Mouse (Mus musculus) megakaryocyte, adult 5-6 weeks (primary cell): ENCODE measurements around the gene Whrn. TPM values are rescaled to one million over a fixed set of nuclear protein-coding genes. Genes with fewer than 3 reads are reported as not detected.

Experiments used
- ATAC-seq: 2 replicates; pipeline ENCODE4 v1.8.0; 2016; ENCODE audit warnings: mild to moderate bottlenecking, inconsistent platforms; ENCODE audit not compliant: poor library complexity, severe bottlenecking
- total RNA-seq, 2 experiments: library from RNA; stranded (forward) in 1 of 2; stranded (reverse) in 1 of 2; fragments of 153-499, 151-499 nt in 1 of 2; fragments of 221-1000, 200-1000 nt in 1 of 2; gene quantifications; 2 replicates each; pipeline versions ENCODE4 v1.2.3 to v1.2.4; 2015 to 2017

Gene Whrn
- total RNA-seq, 2 experiments from 2014 or later, result 0.07 to 0.45 TPM

DNA sequence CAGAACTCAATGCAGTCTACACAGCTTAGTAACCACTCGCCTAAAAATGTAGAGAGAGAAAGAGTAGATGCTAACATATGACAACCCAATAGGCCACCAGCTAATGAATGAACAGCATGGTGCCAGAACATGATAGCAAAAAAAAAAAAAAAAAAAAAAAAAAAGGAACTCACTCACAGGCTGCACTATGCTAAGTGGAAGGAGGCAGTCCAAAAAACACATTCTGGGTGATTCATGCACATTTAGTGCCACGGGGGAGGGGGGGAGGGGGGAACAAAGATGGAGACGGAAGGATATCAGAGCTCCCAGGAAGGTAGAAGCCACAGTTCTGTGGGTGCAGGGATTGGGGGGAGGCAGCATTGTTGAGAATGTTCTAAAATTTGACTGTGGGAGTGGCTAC is 43.2 kb downstream of the Whrn start:
- no peak for ATAC-seq

GRCm38 (mm10) chr4:63450551-63450950 is 45.2 kb downstream of the Whrn start:
- no peak for ATAC-seq

- ATAC-seq, result no peak
Measured at GRCm38 (mm10) chr4:63444362-63445066, 51.3 kb downstream of the Whrn start.

- ATAC-seq, result no peak
Measured at GRCm38 (mm10) chr4:63443101-63443500, 52.7 kb downstream of the Whrn start.

DNA sequence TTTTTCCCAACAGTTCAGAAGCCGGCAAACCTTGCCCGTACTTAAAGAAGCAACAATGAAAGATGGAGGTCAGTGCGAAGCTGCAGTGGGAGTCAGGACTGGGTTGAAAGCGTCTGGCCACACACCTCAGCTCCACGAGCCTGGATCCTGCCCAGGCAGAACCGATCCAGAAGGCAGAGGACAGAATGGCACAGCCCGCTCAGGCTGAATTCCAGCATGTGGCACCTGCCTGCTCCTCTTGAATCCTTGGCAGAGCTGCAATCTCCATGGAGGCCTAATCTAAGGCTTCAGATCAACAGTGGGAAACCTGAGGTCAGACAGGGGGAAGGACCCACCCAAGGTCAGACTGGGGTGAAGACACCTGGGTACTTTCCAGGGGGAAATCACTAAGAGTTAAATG is 54.2 kb downstream of the Whrn start:
- ATAC-seq, result no peak

DNA sequence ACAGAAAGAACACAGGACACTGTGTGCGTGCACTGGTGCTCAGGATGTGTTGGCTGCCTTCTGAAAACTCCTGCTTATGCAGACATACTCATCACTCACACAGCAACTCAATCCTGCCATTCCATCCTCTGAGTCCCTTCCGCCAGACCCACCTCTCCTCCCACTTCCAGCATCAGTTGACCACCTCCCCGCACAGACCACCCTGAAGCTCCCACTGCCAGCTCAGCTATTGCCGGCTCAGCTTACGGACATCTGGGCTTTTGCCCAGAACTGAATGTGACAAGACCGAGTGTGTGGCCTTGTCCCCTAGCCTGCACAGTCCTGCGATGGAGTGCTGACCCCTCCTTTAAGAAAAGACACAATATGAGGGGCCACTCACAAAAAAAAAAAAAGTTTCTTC is 55.5 kb downstream of the Whrn start:
- no peak for ATAC-seq

DNA sequence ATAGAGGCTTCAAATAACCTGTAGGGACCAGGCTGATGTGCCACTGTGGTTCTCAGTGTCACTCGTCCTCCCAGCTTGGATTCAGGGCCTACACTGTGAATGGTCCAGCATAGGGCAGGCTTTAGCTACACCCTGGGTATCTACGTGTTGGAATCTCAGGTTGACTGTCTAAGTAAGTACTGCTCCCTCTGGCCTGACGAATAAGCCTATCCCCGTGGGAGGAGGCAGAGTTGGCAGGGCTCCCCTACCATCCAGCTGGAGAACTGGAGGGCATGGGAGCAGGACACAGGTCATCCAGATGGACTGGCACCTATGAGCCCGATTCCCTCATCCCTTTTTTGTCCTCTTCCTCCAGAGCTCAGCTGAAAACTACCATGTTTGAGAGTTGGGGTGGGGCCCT is 57.8 kb downstream of the Whrn start:
- no peak for ATAC-seq

- ATAC-seq, result no peak
Measured at GRCm38 (mm10) chr4:63437119-63437815, 58.5 kb downstream of the Whrn start.

- ATAC-seq, result no peak
Measured at GRCm38 (mm10) chr4:63435402-63435801, 60.4 kb downstream of the Whrn start.

GRCm38 (mm10) chr4:63431098-63431497 is 64.7 kb downstream of the Whrn start:
- ATAC-seq, result no peak

GRCm38 (mm10) chr4:63430357-63430756 is 65.4 kb downstream of the Whrn start:
- ATAC-seq, result no peak

GRCm38 (mm10) chr4:63426308-63426707 is 69.5 kb downstream of the Whrn start:
- no peak for ATAC-seq

DNA sequence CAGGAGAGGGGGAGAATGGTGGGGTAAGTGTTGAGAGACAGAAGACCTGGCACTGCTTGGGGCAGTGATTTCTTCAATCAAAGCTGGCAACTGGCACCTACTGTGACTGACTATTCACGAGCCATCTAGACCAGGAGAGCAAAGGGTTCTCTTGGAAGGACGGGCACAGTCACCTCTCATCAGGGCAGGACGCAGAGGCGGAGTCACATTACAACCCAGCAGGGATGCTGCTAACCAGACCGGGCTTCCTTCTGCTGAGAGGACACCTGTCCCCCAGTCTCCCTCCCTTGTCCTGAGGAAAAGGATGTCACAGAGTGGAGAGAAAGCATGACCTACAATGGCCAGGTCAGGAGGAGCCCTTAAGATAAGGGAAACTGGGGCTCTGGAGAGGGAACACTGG is 72.0 kb downstream of the Whrn start:
- no peak for ATAC-seq

DNA sequence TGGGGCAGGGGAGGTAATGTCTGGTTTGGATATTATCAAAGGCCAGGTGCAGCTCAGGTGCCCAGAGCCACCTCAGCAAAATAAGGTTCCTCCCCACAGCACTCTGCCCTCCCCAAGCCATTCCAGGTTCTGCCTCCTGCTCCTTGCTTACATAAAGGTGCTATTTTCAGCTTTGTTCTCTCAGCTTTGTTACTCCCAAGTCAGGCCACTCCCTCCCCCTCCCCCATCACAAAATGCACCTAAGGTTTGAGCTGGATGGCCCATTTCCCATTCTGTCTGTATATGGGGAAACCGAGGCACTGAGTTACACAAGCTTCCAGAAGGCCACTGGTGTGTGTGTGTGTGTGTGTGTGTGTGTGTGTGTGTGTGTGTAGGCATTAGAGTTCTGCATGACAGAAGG is 72.6 kb downstream of the Whrn start:
- ATAC-seq, result no peak

GRCm38 (mm10) chr4:63420143-63420920 is 75.5 kb downstream of the Whrn start:
- no peak for ATAC-seq

DNA sequence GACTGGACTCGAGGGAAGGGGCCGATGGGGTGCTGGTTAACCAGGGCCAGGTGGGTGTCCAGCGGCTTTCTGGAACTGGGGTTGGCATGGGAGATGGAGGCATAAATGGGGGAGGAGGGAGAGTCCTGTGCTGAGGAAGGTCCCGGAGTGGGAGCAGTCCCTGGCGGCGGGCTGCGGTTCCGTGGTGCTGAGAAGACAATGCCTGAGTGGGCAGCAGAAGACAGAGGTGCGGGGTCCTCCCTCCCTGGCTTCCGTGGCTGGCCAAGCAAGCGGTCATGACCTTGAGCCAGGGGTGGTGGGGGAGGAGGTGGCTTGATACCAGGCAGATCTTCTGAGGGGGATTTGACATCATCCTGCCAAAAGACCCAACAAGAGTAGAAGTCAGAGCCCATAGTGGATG is 77.5 kb downstream of the Whrn start:
- ATAC-seq, result no peak

- peak; percentile 94 for ATAC-seq
Measured at GRCm38 (mm10) chr4:63417318-63417957, 78.4 kb downstream of the Whrn start.

DNA sequence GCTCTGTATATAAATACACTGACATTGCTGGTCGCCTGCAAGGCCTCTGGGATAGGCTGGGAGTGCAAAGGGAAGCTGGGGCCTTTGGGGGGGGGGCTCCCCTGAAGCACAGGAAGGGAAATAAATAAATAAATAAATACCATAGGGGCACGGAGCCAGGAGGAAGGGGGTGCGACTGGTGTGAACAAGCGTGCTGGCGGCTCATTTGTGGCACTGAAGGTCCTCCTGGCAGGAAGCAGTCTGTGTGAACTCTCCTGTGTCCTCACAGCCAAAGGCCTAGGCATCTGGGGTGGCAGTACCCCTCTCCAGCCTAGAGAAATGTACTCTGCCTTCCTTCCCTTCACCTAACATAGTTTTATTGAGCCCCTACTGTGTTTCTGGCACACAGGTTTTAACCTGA is 80.8 kb downstream of the Whrn start:
- no peak for ATAC-seq

DNA sequence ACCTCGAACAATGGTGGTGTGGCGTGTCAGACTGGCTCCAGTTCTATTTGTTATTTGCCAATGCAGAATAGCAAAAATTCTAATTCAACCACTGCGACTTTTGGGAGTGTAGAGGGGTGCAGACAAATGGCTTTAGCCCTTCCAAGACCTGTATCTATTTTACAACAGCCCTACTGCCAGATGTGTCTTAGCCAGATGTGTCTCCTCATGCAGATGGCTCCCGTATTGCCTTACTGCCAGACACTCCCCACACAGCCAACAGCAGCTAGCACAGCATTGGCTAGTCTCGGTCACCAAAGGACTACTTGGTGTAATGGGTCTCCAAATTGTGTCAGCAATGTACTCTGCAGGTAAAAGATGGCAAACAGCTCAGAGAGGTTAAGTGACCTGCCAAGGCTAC is 84.6 kb downstream of the Whrn start:
- ATAC-seq, result no peak

DNA sequence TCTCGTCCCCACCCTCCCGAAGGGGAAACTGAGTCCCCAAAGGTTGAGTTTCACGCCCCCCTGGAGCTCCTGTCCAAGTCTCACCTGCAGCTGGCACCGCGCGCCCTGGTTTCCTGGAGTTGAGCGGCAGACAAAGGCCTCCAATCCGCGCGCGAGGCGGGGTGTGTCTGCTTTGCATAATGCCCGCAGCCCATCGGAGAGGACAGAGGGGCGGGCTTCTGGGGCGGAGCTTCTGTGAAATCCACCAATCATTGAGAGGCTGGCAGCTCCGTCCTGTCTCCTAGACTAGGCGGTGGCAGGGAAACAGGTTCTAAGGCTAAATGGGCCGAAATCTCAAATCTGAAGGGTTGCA is 85.2 kb downstream of the Whrn start:
- ATAC-seq, result peak; percentile 85

DNA sequence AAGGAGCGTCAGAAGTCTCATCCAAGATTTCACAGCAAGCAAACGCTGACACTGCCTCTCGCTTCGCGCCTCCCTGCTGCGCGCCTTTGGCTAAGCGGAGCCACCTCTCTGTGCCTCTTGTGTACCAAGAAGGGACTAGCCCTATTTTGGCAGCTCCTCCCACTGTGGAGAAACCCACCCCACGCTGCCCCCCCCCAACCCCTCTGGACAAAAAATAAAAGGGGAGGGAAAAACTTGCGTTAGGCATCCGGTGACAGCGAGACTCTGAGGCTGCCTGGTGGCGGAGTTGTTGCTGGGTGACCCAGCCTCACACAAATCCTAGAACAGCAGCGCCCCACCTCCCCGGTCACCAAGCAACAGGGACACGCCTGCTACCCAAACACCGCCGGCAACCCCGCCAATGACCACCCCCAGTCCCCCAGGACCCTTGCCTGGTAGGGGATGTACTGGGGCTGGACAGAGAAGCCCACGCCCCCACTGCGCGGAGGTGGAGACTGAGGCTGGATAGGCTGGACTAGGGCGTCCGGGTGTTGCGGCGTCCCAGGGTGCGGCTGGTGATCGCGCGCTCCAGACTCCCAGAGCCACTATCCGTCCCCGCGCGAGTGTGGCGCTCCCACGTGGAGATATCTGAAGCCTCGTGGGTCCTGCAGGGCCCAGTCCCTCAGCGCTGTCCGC is 85.7 kb downstream of the Whrn start:
- ATAC-seq, result peak; percentile 60
